Mouse (Mus musculus): ENCODE measurements at regions not wholly inside any gene's neighbourhood (a gene's known extent, or its start where the extent isn't known, plus 50 kb on each side); places are given as distances from the start of the nearest gene placed in this dataset.

DNA sequence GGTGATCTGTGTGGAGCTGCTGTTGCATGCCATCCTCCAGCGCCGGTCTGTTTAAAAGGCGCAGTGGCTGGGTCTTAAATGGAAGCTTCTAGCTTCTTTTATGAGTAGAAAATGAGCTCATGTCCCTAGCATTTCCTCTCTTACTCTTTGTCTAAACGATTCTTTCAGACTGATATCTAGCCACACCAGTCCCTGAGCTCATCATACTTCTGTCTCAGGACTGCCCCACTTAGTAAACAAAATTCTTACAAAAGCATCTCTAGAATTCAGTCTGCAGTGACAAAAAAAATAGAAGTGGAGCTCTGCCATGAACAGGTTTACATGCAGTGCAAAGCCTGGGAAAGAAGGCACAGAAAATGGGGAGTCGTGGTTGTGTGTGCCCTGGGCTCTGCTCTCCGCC lies 150.2 kb upstream of the Ccn2 start:
- Histone ChIP-seq H3K9ac (ENCODE audit: low read length) (no peak overlapping the region), H3K9me3 (ENCODE audit: control insufficient read depth, low read length) (no peaks in the 10 kb centered on the region), H3K4me1 (replicated peaks; ENCODE audit: control insufficient read depth, insufficient read depth) (no peaks in the 10 kb centered on the region; the same call in none of the 2 replicates), H3K27me3 (ENCODE audit: control insufficient read depth, insufficient read depth, low read length) (no peaks in the 10 kb centered on the region), H3K36me3 (ENCODE audit: control insufficient read depth, insufficient read depth, low read length) (no peaks in the 10 kb centered on the region), H3K4me3 (ENCODE audit: low read depth, low read length) (no peak overlapping the region), H3K27ac (replicated peaks) (no peak overlapping the region; the same call in 1 of the 2 replicates), H3K4me2 (replicated peaks; ENCODE audit: low read depth) (no peak overlapping the region)
- TF ChIP-seq EP300 (optimal IDR thresholded peaks at IDR 0.05) (no peak), CTCF (IDR thresholded peaks at IDR 0.05; ENCODE audit: low read depth) (no peak)
- WGBS = 63% methylated on average over 6 of the region's 6 CpGs
- no peak for ATAC-seq (ENCODE audit: low FRiP score, low TSS enrichment)
- DNase-seq (ENCODE audit: low spot score) = no peak

DNA sequence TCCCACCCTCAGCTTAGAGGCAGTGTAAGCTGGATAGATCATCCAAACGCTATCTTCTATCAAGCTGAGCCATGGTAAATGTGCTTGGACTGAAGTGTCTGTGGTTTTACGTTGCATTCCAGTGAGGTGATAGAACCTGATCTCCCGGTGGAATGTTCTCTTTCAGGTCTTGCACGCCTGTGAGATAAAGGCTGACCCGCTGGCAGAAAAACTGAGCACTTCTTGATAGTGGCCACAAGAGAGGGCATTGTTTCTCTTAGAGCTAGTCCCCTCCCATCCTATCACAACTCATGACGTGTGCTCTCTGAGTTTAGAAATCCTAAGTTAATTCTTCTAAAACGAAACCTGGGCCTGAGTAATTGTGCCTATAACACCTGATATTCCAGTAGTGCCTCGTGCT lies 149.1 kb upstream of the Ccn2 start:
- WGBS = 46% methylated on average over 8 of the region's 8 CpGs
- H3K36me3 ChIP-seq (ENCODE audit: control insufficient read depth, insufficient read depth, low read length) = no peaks in the 10 kb centered on the region
- TF ChIP-seq CTCF (IDR thresholded peaks at IDR 0.05; ENCODE audit: low read depth) = no peak
- TF ChIP-seq EP300 (optimal IDR thresholded peaks at IDR 0.05) = no peak
- no peak overlapping the region for H3K9ac ChIP-seq (ENCODE audit: low read length)
- ATAC-seq (ENCODE audit: low FRiP score, low TSS enrichment) = peak; percentile 81
- H3K4me2 ChIP-seq (replicated peaks; ENCODE audit: low read depth) = no peak overlapping the region
- peak; percentile 46 for DNase-seq (ENCODE audit: low spot score)
- H3K4me3 ChIP-seq (ENCODE audit: low read depth, low read length) = no peak overlapping the region
- H3K27ac ChIP-seq (replicated peaks) = no peak overlapping the region
- no peaks in the 10 kb centered on the region for H3K27me3 ChIP-seq (ENCODE audit: control insufficient read depth, insufficient read depth, low read length)
- no peaks in the 10 kb centered on the region for H3K9me3 ChIP-seq (ENCODE audit: control insufficient read depth, low read length)
- no peaks in the 10 kb centered on the region; the same call in none of the 2 replicates for H3K4me1 ChIP-seq (replicated peaks; ENCODE audit: control insufficient read depth, insufficient read depth)

DNA sequence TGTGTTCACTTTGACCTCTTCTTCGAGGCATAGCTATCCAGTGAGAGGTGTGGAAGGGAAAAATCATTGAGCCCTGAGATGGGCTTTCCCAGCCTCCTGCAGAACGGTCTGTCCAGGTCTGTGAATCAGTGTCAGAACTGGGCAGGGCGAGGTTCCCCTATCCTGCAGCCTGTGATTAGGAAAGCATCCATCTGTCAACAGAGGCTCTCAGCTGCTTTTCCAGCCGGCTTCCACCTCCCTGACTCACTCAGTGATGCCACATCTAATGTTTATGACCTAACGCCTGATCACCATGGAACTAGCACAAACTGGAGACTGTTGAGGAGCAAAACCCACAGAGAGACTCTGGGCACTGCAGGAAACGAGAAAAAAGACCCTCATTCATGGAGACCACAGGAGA lies 148.1 kb upstream of the Ccn2 start:
- DNase-seq (ENCODE audit: low spot score) (peak; percentile 19), ATAC-seq (ENCODE audit: low FRiP score, low TSS enrichment) (peak; percentile 61)
- H3K4me1 ChIP-seq (replicated peaks; ENCODE audit: control insufficient read depth, insufficient read depth) = no peaks in the 10 kb centered on the region; the same call in none of the 2 replicates
- H3K4me2 ChIP-seq (replicated peaks; ENCODE audit: low read depth) = no peak overlapping the region
- H3K4me3 ChIP-seq (ENCODE audit: low read depth, low read length) = no peak overlapping the region
- WGBS = 40% methylated on average over 6 of the region's 6 CpGs
- TF ChIP-seq EP300 (optimal IDR thresholded peaks at IDR 0.05) = no peak
- TF ChIP-seq CTCF (IDR thresholded peaks at IDR 0.05; ENCODE audit: low read depth) = no peak
- H3K27ac ChIP-seq (replicated peaks) = peak overlapping the region; percentile 88
- no peaks in the 10 kb centered on the region for H3K9me3 ChIP-seq (ENCODE audit: control insufficient read depth, low read length)
- H3K36me3 ChIP-seq (ENCODE audit: control insufficient read depth, insufficient read depth, low read length) = no peaks in the 10 kb centered on the region
- H3K27me3 ChIP-seq (ENCODE audit: control insufficient read depth, insufficient read depth, low read length) = no peaks in the 10 kb centered on the region
- H3K9ac ChIP-seq (ENCODE audit: low read length) = no peak overlapping the region

DNA sequence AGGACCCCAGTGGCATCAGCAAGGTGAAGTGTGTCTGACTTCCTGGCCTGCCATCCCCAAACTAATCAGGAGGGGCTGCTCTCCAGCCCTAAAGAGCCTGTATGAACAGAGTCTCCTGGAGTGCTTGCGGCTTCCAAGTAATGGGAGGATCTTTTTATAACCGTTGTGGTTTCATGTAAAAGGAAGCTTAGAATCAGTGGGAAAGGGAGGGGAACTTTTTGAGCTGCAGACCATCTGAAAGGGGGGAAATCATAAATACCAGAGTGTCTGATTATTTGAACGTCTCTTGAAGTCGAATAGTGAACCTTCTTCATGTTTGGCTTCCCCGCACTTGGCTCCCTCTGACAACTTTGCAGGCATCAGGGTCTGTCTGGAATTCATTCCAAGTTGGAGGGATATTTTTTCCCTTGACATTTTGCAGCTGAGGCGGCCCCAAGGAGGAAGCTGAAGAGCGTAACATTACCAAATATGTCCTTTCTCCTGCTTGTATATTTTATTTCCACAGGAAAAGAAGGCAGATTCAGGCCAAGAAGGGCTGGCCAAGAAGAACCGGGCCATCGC lies 147.2 kb upstream of the Ccn2 start:
- Histone ChIP-seq H3K27ac (replicated peaks) (peak overlapping the region; percentile 88), H3K4me1 (replicated peaks; ENCODE audit: control insufficient read depth, insufficient read depth) (no peaks in the 10 kb centered on the region; the same call in none of the 2 replicates), H3K4me2 (replicated peaks; ENCODE audit: low read depth) (no peak overlapping the region), H3K27me3 (ENCODE audit: control insufficient read depth, insufficient read depth, low read length) (no peaks in the 10 kb centered on the region), H3K9me3 (ENCODE audit: control insufficient read depth, low read length) (no peaks in the 10 kb centered on the region), H3K9ac (ENCODE audit: low read length) (peak overlapping the region; percentile 41), H3K4me3 (ENCODE audit: low read depth, low read length) (no peak overlapping the region), H3K36me3 (ENCODE audit: control insufficient read depth, insufficient read depth, low read length) (no peaks in the 10 kb centered on the region)
- TF ChIP-seq CTCF (IDR thresholded peaks at IDR 0.05; ENCODE audit: low read depth) = peak; percentile 46
- peak; percentile 89 for TF ChIP-seq EP300 (optimal IDR thresholded peaks at IDR 0.05)
- WGBS = 33% methylated on average over 9 of the region's 9 CpGs
- ATAC-seq (ENCODE audit: low FRiP score, low TSS enrichment) (peak; percentile 61; the same call in 1 of the 2 replicates), DNase-seq (ENCODE audit: low spot score) (no peak)

DNA sequence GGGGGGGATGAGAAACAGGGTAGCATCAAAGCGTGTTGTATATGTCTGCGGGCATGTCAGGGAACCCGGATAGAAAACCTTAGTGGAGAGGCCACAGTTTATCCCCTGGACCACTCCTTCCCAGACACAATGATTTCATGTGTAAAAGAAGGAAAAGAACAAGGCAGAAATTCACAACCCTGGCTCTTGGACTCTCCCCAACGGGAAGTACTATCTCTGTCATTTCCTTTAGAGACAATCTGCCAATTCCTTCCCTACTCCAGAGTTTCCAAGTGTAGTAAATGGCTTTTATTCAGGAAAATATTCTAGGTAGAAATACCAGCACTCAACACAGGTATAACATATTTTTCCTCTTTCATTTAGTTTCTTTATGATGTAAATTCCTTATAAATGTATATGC lies 141.7 kb upstream of the Ccn2 start:
- no peak for DNase-seq (ENCODE audit: low spot score)
- no peak overlapping the region for H3K27ac ChIP-seq (replicated peaks)
- H3K4me1 ChIP-seq (replicated peaks; ENCODE audit: control insufficient read depth, insufficient read depth) = no peaks in the 10 kb centered on the region
- H3K4me3 ChIP-seq (ENCODE audit: low read depth, low read length) = no peak overlapping the region
- no peak overlapping the region for H3K9ac ChIP-seq (ENCODE audit: low read length)
- no peaks in the 10 kb centered on the region for H3K27me3 ChIP-seq (ENCODE audit: control insufficient read depth, insufficient read depth, low read length)
- 50% methylated on average over 4 of the region's 4 CpGs for WGBS
- no peaks in the 10 kb centered on the region for H3K9me3 ChIP-seq (ENCODE audit: control insufficient read depth, low read length)
- 0 out of 2 replicates have a peak, but pooled peaks have one; percentile 24 for ATAC-seq (ENCODE audit: low FRiP score, low TSS enrichment)
- H3K36me3 ChIP-seq (ENCODE audit: control insufficient read depth, insufficient read depth, low read length) = no peaks in the 10 kb centered on the region
- TF ChIP-seq EP300 (optimal IDR thresholded peaks at IDR 0.05) (no peak), CTCF (IDR thresholded peaks at IDR 0.05; ENCODE audit: low read depth) (no peak)
- H3K4me2 ChIP-seq (replicated peaks; ENCODE audit: low read depth) = no peak overlapping the region

DNA sequence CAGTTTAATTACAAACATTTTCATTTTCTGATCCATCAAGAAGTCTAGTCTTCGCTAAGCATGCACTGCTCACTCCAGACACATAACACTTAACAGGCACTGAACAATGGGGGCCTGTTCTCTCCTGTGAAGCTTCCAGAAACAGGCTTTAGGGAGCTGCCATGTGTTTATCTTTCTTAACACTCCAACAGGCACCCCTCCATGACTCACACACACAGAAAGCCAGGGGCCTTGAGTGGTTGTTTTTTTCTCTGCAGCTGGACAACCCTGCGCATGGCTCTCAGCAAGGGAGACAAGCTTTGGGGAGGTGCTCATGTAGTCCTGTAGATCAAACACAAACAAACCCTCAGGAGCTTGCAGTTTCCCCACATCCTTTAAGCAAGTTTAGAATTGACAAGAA lies 136.6 kb upstream of the Ccn2 start:
- Histone ChIP-seq H3K4me3 (ENCODE audit: low read depth, low read length) (no peak overlapping the region), H3K9ac (ENCODE audit: low read length) (no peak overlapping the region), H3K4me2 (replicated peaks; ENCODE audit: low read depth) (no peak overlapping the region), H3K9me3 (ENCODE audit: control insufficient read depth, low read length) (no peaks in the 10 kb centered on the region), H3K4me1 (replicated peaks; ENCODE audit: control insufficient read depth, insufficient read depth) (0 out of 2 replicates have a peak, but pooled peaks cover 3% of the 10 kb centered on the region), H3K36me3 (ENCODE audit: control insufficient read depth, insufficient read depth, low read length) (no peaks in the 10 kb centered on the region), H3K27me3 (ENCODE audit: control insufficient read depth, insufficient read depth, low read length) (no peaks in the 10 kb centered on the region), H3K27ac (replicated peaks) (peak overlapping the region; percentile 46)
- DNase-seq (ENCODE audit: low spot score) (peak; percentile 41), ATAC-seq (ENCODE audit: low FRiP score, low TSS enrichment) (peak; percentile 91)
- whole genome bisulfite sequencing = 20% methylated on average over 2 of the region's 2 CpGs
- TF ChIP-seq CTCF (IDR thresholded peaks at IDR 0.05; ENCODE audit: low read depth) (no peak), EP300 (optimal IDR thresholded peaks at IDR 0.05) (peak; percentile 16)

All from stomach, postnatal 0 days (tissue).